Mouse (Mus musculus): Measurements from ENCODE around the gene Agbl2. TPM values are rescaled to one million over a fixed set of nuclear protein-coding genes. Genes with fewer than 3 reads are reported as not detected.
"Not testable (repeated sequence)": the region's sequence is repeated elsewhere in the genome, so short reads cannot be mapped to it uniquely, and the experiment has no call there.

Agbl2 gene
- polyA plus RNA-seq, 1 experiment from 2014 or later, result 1.2 TPM

GRCm38 (mm10) chr2:90816144-90816543 is 33.6 kb downstream of the Agbl2 start:
- no peak overlapping the region for H3K4me2 ChIP-seq
- DNase-seq (no peak), ATAC-seq (ENCODE audit: insufficient read depth) (no peak)
- H3K4me1 ChIP-seq (ENCODE audit: insufficient read depth), result no peaks in the 10 kb centered on the region
- no peaks in the 10 kb centered on the region for H3K36me3 ChIP-seq (ENCODE audit: insufficient read depth)
- 73% methylated on average over 4 of the region's 4 CpGs for WGBS
- H3K27ac ChIP-seq (ENCODE audit: low read depth), result no peak overlapping the region
- TF ChIP-seq CTCF (IDR thresholded peaks at IDR 0.05; ENCODE audit: low read depth), result no peak
- no peaks in the 10 kb centered on the region for H3K27me3 ChIP-seq (ENCODE audit: insufficient read depth, low read length)
- H3K9me3 ChIP-seq (ENCODE audit: low read depth, low read length), result no peaks in the 10 kb centered on the region
- H3K4me3 ChIP-seq (ENCODE audit: low read depth, low read length), result no peak overlapping the region
- no peak overlapping the region for H3K9ac ChIP-seq

- no peak for DNase-seq
- no peaks in the 10 kb centered on the region for H3K36me3 ChIP-seq (ENCODE audit: insufficient read depth)
- WGBS, result 92% methylated on average over 3 of the region's 3 CpGs
- no peak overlapping the region for H3K9ac ChIP-seq
- no peaks in the 10 kb centered on the region for H3K4me1 ChIP-seq (ENCODE audit: insufficient read depth)
- H3K4me2 ChIP-seq, result no peak overlapping the region
- H3K27me3 ChIP-seq (ENCODE audit: insufficient read depth, low read length), result no peaks in the 10 kb centered on the region
- H3K9me3 ChIP-seq (ENCODE audit: low read depth, low read length), result no peaks in the 10 kb centered on the region
- TF ChIP-seq CTCF (IDR thresholded peaks at IDR 0.05; ENCODE audit: low read depth), result no peak
- no peak overlapping the region for H3K27ac ChIP-seq (ENCODE audit: low read depth)
- no peak overlapping the region for H3K4me3 ChIP-seq (ENCODE audit: low read depth, low read length)
- no peak for ATAC-seq (ENCODE audit: insufficient read depth)
Observed at GRCm38 (mm10) chr2:90818710-90819109, 36.2 kb downstream of the Agbl2 start.

- Histone ChIP-seq H3K4me2 (no peak overlapping the region), H3K36me3 (ENCODE audit: insufficient read depth) (no peaks in the 10 kb centered on the region), H3K4me1 (ENCODE audit: insufficient read depth) (no peaks in the 10 kb centered on the region), H3K9me3 (ENCODE audit: low read depth, low read length) (no peaks in the 10 kb centered on the region), H3K27me3 (ENCODE audit: insufficient read depth, low read length) (no peaks in the 10 kb centered on the region), H3K9ac (no peak overlapping the region), H3K4me3 (ENCODE audit: low read depth, low read length) (no peak overlapping the region), H3K27ac (ENCODE audit: low read depth) (no peak overlapping the region)
- TF ChIP-seq CTCF (IDR thresholded peaks at IDR 0.05; ENCODE audit: low read depth), result no peak
- ATAC-seq (ENCODE audit: insufficient read depth) (no peak), DNase-seq (no peak)
- 75% methylated on average over 3 of the region's 3 CpGs for WGBS
Observed at GRCm38 (mm10) chr2:90820894-90821293, 38.4 kb downstream of the Agbl2 start.

- no peak overlapping the region for H3K27ac ChIP-seq (ENCODE audit: low read depth)
- DNase-seq (no peak), ATAC-seq (ENCODE audit: insufficient read depth) (no peak)
- H3K9ac ChIP-seq, result no peak overlapping the region
- H3K4me1 ChIP-seq (ENCODE audit: insufficient read depth), result no peaks in the 10 kb centered on the region
- H3K9me3 ChIP-seq (ENCODE audit: low read depth, low read length), result no peaks in the 10 kb centered on the region
- H3K36me3 ChIP-seq (ENCODE audit: insufficient read depth), result no peaks in the 10 kb centered on the region
- H3K4me3 ChIP-seq (ENCODE audit: low read depth, low read length), result no peak overlapping the region
- no peaks in the 10 kb centered on the region for H3K27me3 ChIP-seq (ENCODE audit: insufficient read depth, low read length)
- TF ChIP-seq CTCF (IDR thresholded peaks at IDR 0.05; ENCODE audit: low read depth), result no peak
- WGBS, result 85% methylated on average over 2 of the region's 2 CpGs
- no peak overlapping the region for H3K4me2 ChIP-seq
Observed at GRCm38 (mm10) chr2:90822978-90823377, 40.5 kb downstream of the Agbl2 start.

GRCm38 (mm10) chr2:90823781-90824180 is 41.3 kb downstream of the Agbl2 start:
- no peak overlapping the region for H3K27ac ChIP-seq (ENCODE audit: low read depth)
- no peaks in the 10 kb centered on the region for H3K27me3 ChIP-seq (ENCODE audit: insufficient read depth, low read length)
- no peaks in the 10 kb centered on the region for H3K9me3 ChIP-seq (ENCODE audit: low read depth, low read length)
- 83% methylated on average over 6 of the region's 6 CpGs for WGBS
- no peak overlapping the region for H3K4me2 ChIP-seq
- DNase-seq (no peak), ATAC-seq (ENCODE audit: insufficient read depth) (no peak)
- H3K9ac ChIP-seq, result no peak overlapping the region
- no peaks in the 10 kb centered on the region for H3K36me3 ChIP-seq (ENCODE audit: insufficient read depth)
- H3K4me3 ChIP-seq (ENCODE audit: low read depth, low read length), result no peak overlapping the region
- no peaks in the 10 kb centered on the region for H3K4me1 ChIP-seq (ENCODE audit: insufficient read depth)
- no peak for TF ChIP-seq CTCF (IDR thresholded peaks at IDR 0.05; ENCODE audit: low read depth)

- not testable (repeated sequence) for H3K27me3 ChIP-seq (ENCODE audit: insufficient read depth, low read length); H3K9me3 ChIP-seq (ENCODE audit: low read depth, low read length); DNase-seq; H3K4me2 ChIP-seq; H3K27ac ChIP-seq (ENCODE audit: low read depth); H3K4me3 ChIP-seq (ENCODE audit: low read depth, low read length); ATAC-seq (ENCODE audit: insufficient read depth); H3K36me3 ChIP-seq (ENCODE audit: insufficient read depth); H3K9ac ChIP-seq; H3K4me1 ChIP-seq (ENCODE audit: insufficient read depth)
- 64% methylated on average over 10 of the region's 10 CpGs for WGBS
Observed at GRCm38 (mm10) chr2:90824528-90824927, 42.0 kb downstream of the Agbl2 start.

GRCm38 (mm10) chr2:90825515-90826172 is 43.1 kb downstream of the Agbl2 start:
- H3K36me3 ChIP-seq (ENCODE audit: insufficient read depth), result no peaks in the 10 kb centered on the region
- H3K9me3 ChIP-seq (ENCODE audit: low read depth, low read length), result no peaks in the 10 kb centered on the region
- no peak for TF ChIP-seq CTCF (IDR thresholded peaks at IDR 0.05; ENCODE audit: low read depth)
- H3K9ac ChIP-seq, result no peak overlapping the region
- H3K27ac ChIP-seq (ENCODE audit: low read depth), result no peak overlapping the region
- peak; percentile 31; the same call in 1 of the 2 replicates for ATAC-seq (ENCODE audit: insufficient read depth)
- H3K4me2 ChIP-seq, result no peak overlapping the region
- H3K27me3 ChIP-seq (ENCODE audit: insufficient read depth, low read length), result no peaks in the 10 kb centered on the region
- 57% methylated on average over 11 of the region's 11 CpGs for WGBS
- no peak overlapping the region for H3K4me3 ChIP-seq (ENCODE audit: low read depth, low read length)
- H3K4me1 ChIP-seq (ENCODE audit: insufficient read depth), result no peaks in the 10 kb centered on the region
- DNase-seq, result peak; percentile 31

Measured in lung, embryonic 14.5 days (tissue).